ENCODE assay signal across 22 mouse cellular contexts in the genomic region with DNA sequence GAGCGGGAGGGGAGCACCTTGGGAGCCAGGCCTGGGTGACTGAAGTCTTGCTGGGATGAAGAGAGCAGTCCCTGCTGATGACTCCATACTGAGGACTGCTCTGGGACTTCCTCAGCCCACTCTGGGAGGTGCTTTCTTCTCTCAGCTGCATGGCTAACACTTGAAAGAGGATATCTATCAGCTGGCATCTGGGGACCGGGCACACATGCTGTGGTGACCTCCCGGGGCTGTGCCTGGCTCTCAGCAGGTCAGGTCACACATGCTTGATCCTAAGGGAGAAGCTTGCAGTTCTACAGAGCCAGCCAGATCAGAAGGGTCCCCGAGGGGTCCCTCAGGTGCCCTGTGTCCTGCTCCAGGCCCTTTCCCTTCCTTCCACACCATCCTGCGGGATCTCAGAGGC. TPM values are rescaled to one million over a fixed set of nuclear protein-coding genes. Genes with fewer than 3 reads are reported as not detected.
DNase-seq lines count a peak whose midpoint lies in the region; ATAC-seq and TF ChIP-seq lines count a peak whose summit lies in the region.
"Had no signal": no experiment of that assay in that cellular context is flagged by ENCODE, and none has a peak within 500 bp of the region (broad histone marks: within the 10 kb centered on the region; RNA-seq: fewer than 3 reads in every experiment).

No protein-coding gene starts in this region.

- no peaks in the 10 kb centered on the region for H3K27me3 ChIP-seq in forebrain, embryonic 10.5 days (ENCODE audit: poor library complexity, severe bottlenecking)
- no peaks in the 10 kb centered on the region for H3K27me3 ChIP-seq in forebrain, embryonic 15.5 days
- H3K27me3 ChIP-seq in heart, embryonic 16.5 days (ENCODE audit: control insufficient read depth, insufficient read depth, low read length) = no peaks in the 10 kb centered on the region
- H3K27me3 ChIP-seq in midbrain, embryonic 10.5 days (ENCODE audit: low read depth, poor library complexity, severe bottlenecking) = no peaks in the 10 kb centered on the region
- no peaks in the 10 kb centered on the region for H3K27me3 ChIP-seq in midbrain, embryonic 11.5 days (ENCODE audit: control insufficient read depth, insufficient read depth, low read length)
- no peaks in the 10 kb centered on the region for H3K27me3 ChIP-seq in myocyte (ENCODE audit: control insufficient read depth, insufficient read depth, insufficient read length)
- H3K27me3 ChIP-seq: CH12.LX; hindbrain, embryonic 15.5 days; limb, embryonic 12.5 days had no signal

- no peaks in the 10 kb centered on the region for H3K79me2 ChIP-seq in myocyte (ENCODE audit: control insufficient read depth, insufficient read depth)

- ATAC-seq in forebrain, embryonic 15.5 days (replicated peaks) = no peak
- ATAC-seq in heart, embryonic 16.5 days (replicated peaks; ENCODE audit: extremely low read depth, insufficient read depth, low FRiP score) = no peak
- no peak for ATAC-seq in midbrain, embryonic 11.5 days (ENCODE audit: low FRiP score)
- ATAC-seq: liver, postnatal 0 days had no signal

- no peaks in the 10 kb centered on the region for H3K9me3 ChIP-seq in forebrain, embryonic 10.5 days
- H3K9me3 ChIP-seq in forebrain, embryonic 15.5 days = no peaks in the 10 kb centered on the region
- no peaks in the 10 kb centered on the region for H3K9me3 ChIP-seq in heart, embryonic 16.5 days (replicated peaks; ENCODE audit: control insufficient read depth, low read length)
- no peaks in the 10 kb centered on the region for H3K9me3 ChIP-seq in midbrain, embryonic 10.5 days (replicated peaks)
- H3K9me3 ChIP-seq in midbrain, embryonic 11.5 days (ENCODE audit: control insufficient read depth, low read length) = no peaks in the 10 kb centered on the region
- H3K9me3 ChIP-seq: hindbrain, embryonic 15.5 days; limb, embryonic 12.5 days had no signal

- H3K27ac ChIP-seq in forebrain, embryonic 10.5 days = peak overlapping the region; percentile 67; the same call in 1 of the 2 replicates
- no peak overlapping the region for H3K27ac ChIP-seq in forebrain, embryonic 15.5 days (replicated peaks)
- H3K27ac ChIP-seq in heart, embryonic 16.5 days (ENCODE audit: low read length) = no peak overlapping the region
- peak overlapping the region; percentile 70 for H3K27ac ChIP-seq in midbrain, embryonic 10.5 days (replicated peaks)
- H3K27ac ChIP-seq in midbrain, embryonic 11.5 days (ENCODE audit: low read depth, low read length) = no peak overlapping the region
- H3K27ac ChIP-seq: hindbrain, embryonic 15.5 days; limb, embryonic 12.5 days; stomach, postnatal 0 days had no signal

- no peak overlapping the region for H3K9ac ChIP-seq in forebrain, embryonic 15.5 days (replicated peaks)
- H3K9ac ChIP-seq in heart, embryonic 16.5 days (ENCODE audit: low read length) = peak overlapping the region; percentile 34; the same call in 1 of the 2 replicates
- no peak overlapping the region for H3K9ac ChIP-seq in midbrain, embryonic 11.5 days (ENCODE audit: low read length)
- H3K9ac ChIP-seq: hindbrain, embryonic 15.5 days; limb, embryonic 12.5 days; liver, postnatal 0 days had no signal

- DNase-seq in forebrain, embryonic 10.5 days (ENCODE audit: extremely low spot score, low spot score) = no peak
- DNase-seq in heart, postnatal 36 days = no peak
- no peak for DNase-seq in midbrain, embryonic 10.5 days (ENCODE audit: low spot score)
- no peak for DNase-seq in midbrain, embryonic 11.5 days (ENCODE audit: low spot score, missing footprints)
- DNase-seq in spleen, postnatal 10 days (ENCODE audit: low spot score in 2 of 2) = no peak
- DNase-seq: adrenal gland, postnatal 36 days; cerebellum, adult 9-11 months; embryo, embryonic 11 days; gastrocnemius, postnatal 36 days; kidney, adult 9 months; liver, postnatal 0 days; lung, postnatal 4 days; midbrain, embryonic 14.5 days; right cerebral cortex, adult 18-20 months; thymus, postnatal 25 days had no signal

- H3ac ChIP-seq in myocyte (ENCODE audit: control insufficient read depth, insufficient read length) = no peak overlapping the region

- no peak overlapping the region for H3K4me3 ChIP-seq in forebrain, embryonic 10.5 days
- no peak overlapping the region for H3K4me3 ChIP-seq in forebrain, embryonic 15.5 days
- no peak overlapping the region for H3K4me3 ChIP-seq in heart, embryonic 16.5 days (ENCODE audit: low read length)
- H3K4me3 ChIP-seq in midbrain, embryonic 10.5 days = no peak overlapping the region
- no peak overlapping the region for H3K4me3 ChIP-seq in midbrain, embryonic 11.5 days (ENCODE audit: low read depth, low read length)
- H3K4me3 ChIP-seq in myocyte = no peak overlapping the region
- H3K4me3 ChIP-seq: hindbrain, embryonic 15.5 days; limb, embryonic 12.5 days had no signal

- intact Hi-C loops in heart, postnatal 36 days (cut with DNase I) = no loop called here

- no peak overlapping the region for H3K4me2 ChIP-seq in forebrain, embryonic 15.5 days (replicated peaks)
- H3K4me2 ChIP-seq in heart, embryonic 16.5 days (ENCODE audit: low read depth, low read length) = no peak overlapping the region
- H3K4me2 ChIP-seq in midbrain, embryonic 11.5 days = no peak overlapping the region
- peak overlapping the region; percentile 42 for H3K4me2 ChIP-seq in myocyte (ENCODE audit: low read depth)
- H3K4me2 ChIP-seq: hindbrain, embryonic 15.5 days; limb, embryonic 12.5 days had no signal

- H3K36me3 ChIP-seq in forebrain, embryonic 10.5 days (replicated peaks) = 0 out of 2 replicates have a peak, but pooled peaks cover 2% of the 10 kb centered on the region
- H3K36me3 ChIP-seq in forebrain, embryonic 15.5 days = no peaks in the 10 kb centered on the region
- peaks cover 3% of the 10 kb centered on the region; the same call in 1 of the 2 replicates for H3K36me3 ChIP-seq in heart, embryonic 16.5 days (ENCODE audit: control insufficient read depth, insufficient read depth)
- 0 out of 2 replicates have a peak, but pooled peaks cover 13% of the 10 kb centered on the region for H3K36me3 ChIP-seq in midbrain, embryonic 10.5 days
- H3K36me3 ChIP-seq in midbrain, embryonic 11.5 days (ENCODE audit: control insufficient read depth, insufficient read depth, low read length) = no peaks in the 10 kb centered on the region
- no peaks in the 10 kb centered on the region for H3K36me3 ChIP-seq in myocyte (ENCODE audit: control insufficient read depth, insufficient read depth)
- H3K36me3 ChIP-seq: limb, embryonic 12.5 days had no signal

- H3K4me1 ChIP-seq in forebrain, embryonic 10.5 days = peaks cover 46% of the 10 kb centered on the region
- peaks cover 7% of the 10 kb centered on the region for H3K4me1 ChIP-seq in forebrain, embryonic 15.5 days
- peaks cover 27% of the 10 kb centered on the region for H3K4me1 ChIP-seq in heart, embryonic 16.5 days (ENCODE audit: control insufficient read depth, insufficient read depth, low read length)
- H3K4me1 ChIP-seq in midbrain, embryonic 10.5 days = peaks cover 48% of the 10 kb centered on the region
- H3K4me1 ChIP-seq in midbrain, embryonic 11.5 days (ENCODE audit: control insufficient read depth, insufficient read depth, low read length) = peaks cover 9% of the 10 kb centered on the region

- TF ChIP-seq POLR2A in myocyte (IDR thresholded peaks at IDR 0.05; ENCODE audit: insufficient read length, low read depth) = no peak

- 69% methylated on average over 5 of the region's 5 CpGs for WGBS in forebrain, embryonic 10.5 days
- 70% methylated on average over 5 of the region's 5 CpGs for WGBS in forebrain, embryonic 15.5 days
- WGBS in heart, embryonic 16.5 days = 46% methylated on average over 5 of the region's 5 CpGs
- 55% methylated on average over 5 of the region's 5 CpGs for WGBS in midbrain, embryonic 10.5 days
- 58% methylated on average over 5 of the region's 5 CpGs for WGBS in midbrain, embryonic 11.5 days

TF ChIP-seq in myocyte, 11 proteins besides CTCF, POLR2A, EP300 and RAD21:
- TF ChIP-seq MAX (IDR thresholded peaks at IDR 0.05; ENCODE audit: low read depth) (no peak), TCF12 (IDR thresholded peaks at IDR 0.05; ENCODE audit: insufficient read depth, poor library complexity, severe bottlenecking) (peak; percentile 64), MYOD1 (IDR thresholded peaks at IDR 0.05; ENCODE audit: control insufficient read depth in 1 of 3, insufficient read length in 2 of 3, low read depth in 2 of 3) (peak in 2 of 3 experiments; percentile 72 to 78), TCF3 (IDR thresholded peaks at IDR 0.05; ENCODE audit: insufficient read length, low read depth) (peak; percentile 55), POLR2AphosphoS2 (IDR thresholded peaks at IDR 0.05; ENCODE audit: insufficient read length, low read depth) (no peak), E2F4 (IDR thresholded peaks at IDR 0.05; ENCODE audit: insufficient read depth) (no peak), REST (IDR thresholded peaks at IDR 0.05; ENCODE audit: insufficient read depth, insufficient read length) (no peak), SRF (IDR thresholded peaks at IDR 0.05; ENCODE audit: control insufficient read depth, insufficient read length, low read depth) (no peak), USF1 (IDR thresholded peaks at IDR 0.05; ENCODE audit: low read depth) (no peak), CEBPB (IDR thresholded peaks at IDR 0.05; ENCODE audit: insufficient read depth, poor library complexity, severe bottlenecking) (no peak), MYOG (IDR thresholded peaks at IDR 0.05; ENCODE audit: control insufficient read depth in 1 of 3, insufficient read depth in 1 of 3, insufficient read length in 2 of 3, low read depth in 2 of 3) (peak; percentile 78 to 91 (median 85))
TF ChIP-seq in myocyte: peak in this region for 4.

RNA-seq across cellular contexts. Expression of gene Klhl35, which starts 22.6 kb away (rescaled TPM):
- 0.75 and 0.97 TPM in 2 replicates for polyA plus RNA-seq in forebrain, embryonic 10.5 days (2016; fragmentation: Nextera tagmentation; extraction: Ambion mirVana)
- polyA plus RNA-seq in forebrain, embryonic 15.5 days (2015; fragmentation: Nextera tagmentation; extraction: Ambion mirVana) = 3.8 and 7.1 TPM in 2 replicates
- polyA plus RNA-seq in heart, embryonic 16.5 days (2015; fragmentation: Nextera tagmentation; extraction: Ambion mirVana) = 0.63 and 0.92 TPM in 2 replicates
- total RNA-seq in heart, postnatal 36 days (2021) = not detected
- polyA plus RNA-seq in midbrain, embryonic 10.5 days (2016; fragmentation: Nextera tagmentation; extraction: Ambion mirVana) = 2.9 and 10.0 TPM in 2 replicates
- 22.5 and 22.9 TPM in 2 replicates for polyA plus RNA-seq in midbrain, embryonic 11.5 days (2014; fragmentation: Nextera tagmentation; extraction: Ambion mirVana)
- not detected for polyA plus RNA-seq in myocyte (2012; fragmentation: generic; extraction: Trizol)
- total RNA-seq: CH12.LX; gastrocnemius, postnatal 36 days had no signal

RNA-seq across cellular contexts. Expression of gene Rps3, which starts 40.4 kb away (rescaled TPM):
- polyA plus RNA-seq in forebrain, embryonic 10.5 days (2016; fragmentation: Nextera tagmentation; extraction: Ambion mirVana) = 762 and 795 TPM in 2 replicates
- 553 and 561 TPM in 2 replicates for polyA plus RNA-seq in forebrain, embryonic 15.5 days (2015; fragmentation: Nextera tagmentation; extraction: Ambion mirVana)
- polyA plus RNA-seq in heart, embryonic 16.5 days (2015; fragmentation: Nextera tagmentation; extraction: Ambion mirVana) = 471 and 474 TPM in 2 replicates
- 100 to 1,000 TPM; 324 to 333 TPM for total RNA-seq in heart, postnatal 36 days (2021)
- polyA plus RNA-seq in midbrain, embryonic 10.5 days (2016; fragmentation: Nextera tagmentation; extraction: Ambion mirVana) = 681 and 788 TPM in 2 replicates
- polyA plus RNA-seq in midbrain, embryonic 11.5 days (2014; fragmentation: Nextera tagmentation; extraction: Ambion mirVana) = 716 and 724 TPM in 2 replicates
- 2,049 TPM for polyA plus RNA-seq in myocyte (2012; fragmentation: generic; extraction: Trizol)

Comparison
In these comparisons a context has a peak if more than half of its experiments do, and no peak if none do; other contexts are left out.
1. H3K27ac ChIP-seq: peak in forebrain, embryonic 10.5 days (single experiment) and midbrain, embryonic 10.5 days (single experiment); none in forebrain, embryonic 15.5 days (single experiment), heart, embryonic 16.5 days (single experiment) and midbrain, embryonic 11.5 days (single experiment).